Mouse (Mus musculus) bone marrow, adult 2 months (tissue): ENCODE measurements around the gene Olfr1051.

Source experiments
- CTCF ChIP-seq: fragments of 200-500 bp; IDR thresholded peaks from 2 replicates; pipeline ENCODE4 v1.5.1; 2011; ENCODE audit warnings: low read length, control low read depth; ENCODE audit not compliant: control insufficient read depth, insufficient read depth
- POLR2A ChIP-seq: fragments of 200-500 bp; IDR thresholded peaks from 2 replicates; pipeline ENCODE4 v1.6.1; 2011; ENCODE audit warnings: low read depth, mild to moderate bottlenecking, control low read depth, low read length, borderline replicate concordance; ENCODE audit not compliant: control insufficient read depth

DNA sequence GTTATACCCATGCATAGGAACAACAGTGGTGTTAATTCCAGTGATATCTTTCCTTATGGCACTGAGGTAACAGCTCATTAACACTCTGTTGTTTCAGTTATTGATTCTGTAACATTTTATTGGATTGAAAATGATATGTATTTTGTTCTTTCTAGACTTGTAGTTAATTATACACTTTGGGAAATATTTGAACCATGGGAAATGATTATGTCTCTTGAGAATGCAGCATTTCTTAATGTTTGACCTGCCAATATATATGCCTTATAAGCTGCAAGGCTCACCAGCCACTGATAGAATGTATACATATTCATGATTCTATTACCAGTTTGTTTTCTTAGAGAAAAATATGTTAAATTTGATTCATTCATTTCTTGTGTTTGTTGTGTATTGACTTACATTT lies 13.3 kb upstream of the Olfr1051 start, which contains the start of gene Olfr1052:
- no peak for TF ChIP-seq CTCF
- no peak for TF ChIP-seq POLR2A
